In the genomic region with DNA sequence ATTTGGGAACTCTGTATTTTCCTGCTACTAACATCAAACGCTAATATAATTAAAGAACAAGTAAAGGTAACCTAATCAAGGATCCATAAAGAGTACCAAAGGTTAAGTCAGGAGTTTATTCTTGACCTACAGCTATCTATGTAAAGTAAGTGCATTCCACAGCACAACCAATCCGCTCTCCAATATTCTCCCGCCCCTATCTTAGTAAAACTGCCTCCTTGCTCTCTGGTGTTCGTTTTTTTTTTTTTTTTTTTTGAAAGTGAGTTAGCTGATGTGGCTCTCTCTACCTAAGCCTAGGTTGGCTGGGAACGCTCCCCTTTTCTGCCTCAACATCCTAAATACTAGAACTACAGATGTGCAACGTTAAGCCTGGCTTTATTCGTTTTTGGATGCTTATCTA, we compare ENCODE assay signal across 9 mouse cellular contexts. TPM values are rescaled to one million over a fixed set of nuclear protein-coding genes. Genes with fewer than 3 reads are reported as not detected.
DNase-seq lines count a peak whose midpoint lies in the region; ATAC-seq lines count a peak whose summit lies in the region.
"Had no signal": no experiment of that assay in that cellular context is flagged by ENCODE, and none has a peak within 500 bp of the region (broad histone marks: within the 10 kb centered on the region; RNA-seq: fewer than 3 reads in every experiment).

No protein-coding gene starts in this region.

- intact Hi-C loops in heart, postnatal 25 days (cut with DNase I) = loop anchor here (2.0 to 5.0 kb wide), 2 partner anchors 29 to 143 kb away; a partner anchor contains a TSS
- intact Hi-C loops in left cerebral cortex, postnatal 25 days (cut with DNase I) = no loop called here

- H3K27me3 ChIP-seq in heart, embryonic 12.5 days (replicated peaks) = no peaks in the 10 kb centered on the region
- H3K27me3 ChIP-seq in hindbrain, embryonic 10.5 days (ENCODE audit: insufficient read depth, poor library complexity, severe bottlenecking) = no peaks in the 10 kb centered on the region
- H3K27me3 ChIP-seq in midbrain, embryonic 11.5 days (ENCODE audit: control insufficient read depth, insufficient read depth, low read length) = no peaks in the 10 kb centered on the region

- H3K9me3 ChIP-seq in heart, embryonic 12.5 days (replicated peaks) = peaks cover 7% of the 10 kb centered on the region
- peaks cover 4% of the 10 kb centered on the region; the same call in 1 of the 2 replicates for H3K9me3 ChIP-seq in hindbrain, embryonic 10.5 days
- H3K9me3 ChIP-seq in midbrain, embryonic 11.5 days (ENCODE audit: control insufficient read depth, low read length) = no peaks in the 10 kb centered on the region

- H3K9ac ChIP-seq in heart, embryonic 12.5 days = peak overlapping the region; percentile 41; the same call in 1 of the 2 replicates
- 0 out of 2 replicates have a peak overlapping the region, but pooled peaks have one; percentile 5 for H3K9ac ChIP-seq in midbrain, embryonic 11.5 days (ENCODE audit: low read length)

- ATAC-seq in heart, embryonic 12.5 days (ENCODE audit: insufficient number of reproducible peaks, low FRiP score) = no peak
- ATAC-seq in midbrain, embryonic 11.5 days (ENCODE audit: low FRiP score) = no peak

- peak overlapping the region; percentile 99 for H3K4me3 ChIP-seq in heart, embryonic 12.5 days
- peak overlapping the region; percentile 94 for H3K4me3 ChIP-seq in hindbrain, embryonic 10.5 days
- peak overlapping the region; percentile 92; the same call in 1 of the 2 replicates for H3K4me3 ChIP-seq in midbrain, embryonic 11.5 days (ENCODE audit: low read depth, low read length)

- 0 out of 2 replicates have a peak, but pooled peaks cover 3% of the 10 kb centered on the region for H3K36me3 ChIP-seq in heart, embryonic 12.5 days
- no peaks in the 10 kb centered on the region for H3K36me3 ChIP-seq in hindbrain, embryonic 10.5 days
- no peaks in the 10 kb centered on the region for H3K36me3 ChIP-seq in midbrain, embryonic 11.5 days (ENCODE audit: control insufficient read depth, insufficient read depth, low read length)

- H3K4me2 ChIP-seq in heart, embryonic 12.5 days = peak overlapping the region; percentile 66
- peak overlapping the region; percentile 64 for H3K4me2 ChIP-seq in midbrain, embryonic 11.5 days

- H3K4me1 ChIP-seq in heart, embryonic 12.5 days (replicated peaks) = peaks cover 12% of the 10 kb centered on the region
- peaks cover 11% of the 10 kb centered on the region for H3K4me1 ChIP-seq in hindbrain, embryonic 10.5 days (replicated peaks)
- peaks cover 5% of the 10 kb centered on the region; the same call in 1 of the 2 replicates for H3K4me1 ChIP-seq in midbrain, embryonic 11.5 days (ENCODE audit: control insufficient read depth, insufficient read depth, low read length)

- no peak for DNase-seq in heart, postnatal 25 days (ENCODE audit: low spot score)
- peak; percentile 4 for DNase-seq in NIH3T3 (ENCODE audit: low read depth)
- no peak for DNase-seq in hindbrain, embryonic 10.5 days (ENCODE audit: low spot score)
- peak; percentile 83 for DNase-seq in midbrain, embryonic 11.5 days (ENCODE audit: low spot score, missing footprints)
- no peak for DNase-seq in right cerebral cortex, adult 2 months (ENCODE audit: low spot score in 2 of 2)
- DNase-seq in left cerebral cortex, postnatal 25 days (ENCODE audit: low spot score in 2 of 2) = no peak
- DNase-seq in cerebellum, postnatal 36 days = no peak

- WGBS in heart, embryonic 12.5 days = 8% methylated on average over 7 of the region's 7 CpGs
- 29% methylated on average over 7 of the region's 7 CpGs for WGBS in hindbrain, embryonic 10.5 days
- WGBS in midbrain, embryonic 11.5 days = 25% methylated on average over 7 of the region's 7 CpGs

- H3K27ac ChIP-seq in heart, embryonic 12.5 days (ENCODE audit: poor library complexity, severe bottlenecking) = no peak overlapping the region
- no peak overlapping the region for H3K27ac ChIP-seq in hindbrain, embryonic 10.5 days
- no peak overlapping the region for H3K27ac ChIP-seq in midbrain, embryonic 11.5 days (ENCODE audit: low read depth, low read length)

RNA-seq across cellular contexts. Expression of a gene that starts 1.2 kb away (rescaled TPM):
- 13.3 and 15.5 TPM in 2 replicates for polyA plus RNA-seq in heart, embryonic 12.5 days (2016; fragmentation: Nextera tagmentation; extraction: Ambion mirVana)
- 10 to 100 TPM; 18.9 to 21.6 TPM for total RNA-seq in heart, postnatal 25 days (2021)
- polyA plus RNA-seq in hindbrain, embryonic 10.5 days (2016; fragmentation: Nextera tagmentation; extraction: Ambion mirVana) = 10.1 and 12.0 TPM in 2 replicates
- 9.2 and 9.5 TPM in 2 replicates for polyA plus RNA-seq in midbrain, embryonic 11.5 days (2014; fragmentation: Nextera tagmentation; extraction: Ambion mirVana)
- 1 to 10 TPM; 6.4 to 8.8 TPM for total RNA-seq in left cerebral cortex, postnatal 25 days (2021)

RNA-seq across cellular contexts. Expression of a gene that starts 36.4 kb away (rescaled TPM):
- polyA plus RNA-seq in heart, embryonic 12.5 days (2016; fragmentation: Nextera tagmentation; extraction: Ambion mirVana) = 15.8 and 16.7 TPM in 2 replicates
- 1 to 10 TPM; 4.9 to 5.2 TPM for total RNA-seq in heart, postnatal 25 days (2021)
- 24.3 and 25.9 TPM in 2 replicates for polyA plus RNA-seq in hindbrain, embryonic 10.5 days (2016; fragmentation: Nextera tagmentation; extraction: Ambion mirVana)
- polyA plus RNA-seq in midbrain, embryonic 11.5 days (2014; fragmentation: Nextera tagmentation; extraction: Ambion mirVana) = 24.1 and 27.4 TPM in 2 replicates
- 10 to 100 TPM in 1 of 2 experiments, 1 to 10 TPM in 1; 8.8 to 10.9 TPM for total RNA-seq in left cerebral cortex, postnatal 25 days (2021)

RNA-seq across cellular contexts. Expression of a gene that starts 58.0 kb away (rescaled TPM):
- polyA plus RNA-seq in heart, embryonic 12.5 days (2016; fragmentation: Nextera tagmentation; extraction: Ambion mirVana) = not detected in 2 replicates
- total RNA-seq in heart, postnatal 25 days (2021) = not detected
- polyA plus RNA-seq in hindbrain, embryonic 10.5 days (2016; fragmentation: Nextera tagmentation; extraction: Ambion mirVana) = not detected in 2 replicates
- not detected in 2 replicates for polyA plus RNA-seq in midbrain, embryonic 11.5 days (2014; fragmentation: Nextera tagmentation; extraction: Ambion mirVana)
- total RNA-seq in left cerebral cortex, postnatal 25 days (2021) = not detected
- total RNA-seq: ES-E14 had no signal

Comparison
In these comparisons a context has a peak if more than half of its experiments do, and no peak if none do; other contexts are left out.
1. DNase-seq: peak in NIH3T3 (single experiment) and midbrain, embryonic 11.5 days (single experiment); none in heart, postnatal 25 days (single experiment), hindbrain, embryonic 10.5 days (single experiment), right cerebral cortex, adult 2 months (0 of 2), left cerebral cortex, postnatal 25 days (0 of 2) and cerebellum, postnatal 36 days (0 of 2).
2. Peak in every context shown above with its lines, with median percentiles within 50 percentile points of each other: H3K4me3 ChIP-seq.